Mouse (Mus musculus) ES-E14 (cell line): ENCODE results near the gene Zc3h4. TPM values are rescaled to one million over a fixed set of nuclear protein-coding genes. Genes with fewer than 3 reads are reported as not detected.

Source experiments
- DNase-seq: peaks from one replicate; pipeline ENCODE4 v3.0.0-alpha.2; 2013; ENCODE audit warnings: low read depth, low spot score
- H3K27ac ChIP-seq: 2 replicates; pipeline ENCODE4 v1.5.1; 2012; ENCODE audit warnings: low read depth, mild to moderate bottlenecking, low read length, moderate library complexity, mixed read lengths; ENCODE audit not compliant: poor library complexity, insufficient read depth, severe bottlenecking
- H3K36me3 ChIP-seq: 2 replicates; pipeline ENCODE4 v1.6.1; 2012; ENCODE audit warnings: mild to moderate bottlenecking, low read length, moderate library complexity, mixed read lengths; ENCODE audit not compliant: control insufficient read depth, poor library complexity, insufficient read depth, severe bottlenecking
- H3K4me1 ChIP-seq, 2 experiments: fragments of 150-350 bp in 1 of 2; sonication (generic) in 1 of 2; 2 replicates each; pipeline ENCODE4 v1.6.1; 2012; ENCODE audit warnings: low read length in 2 of 2, mild to moderate bottlenecking in 1 of 2, mixed read lengths in 1 of 2; ENCODE audit not compliant: control insufficient read depth in 2 of 2, insufficient read depth in 2 of 2, poor library complexity in 1 of 2
- H3K4me3 ChIP-seq, 2 experiments: fragments of 150-350 bp in 1 of 2; sonication (generic) in 1 of 2; 2 replicates each; pipeline ENCODE4 v1.5.1; 2012; ENCODE audit warnings: low read length in 2 of 2, low read depth in 1 of 2, mild to moderate bottlenecking in 1 of 2, mixed read lengths in 1 of 2; ENCODE audit not compliant: insufficient read depth in 1 of 2, poor library complexity in 1 of 2, severe bottlenecking in 1 of 2
- H3K9ac ChIP-seq: 2 replicates; pipeline ENCODE4 v1.6.1; 2012; ENCODE audit warnings: low read depth, mild to moderate bottlenecking, low read length, mixed read lengths; ENCODE audit not compliant: poor library complexity, insufficient read depth, severe bottlenecking
- H3K9me3 ChIP-seq: fragments of 150-350 bp; sonication (generic); 2 replicates; pipeline ENCODE4 v1.6.1; 2012; ENCODE audit warnings: low read depth, mild to moderate bottlenecking, low read length; ENCODE audit not compliant: control insufficient read depth, insufficient read depth
- CHD2 ChIP-seq: IDR thresholded peaks from 2 replicates; pipeline ENCODE4 v1.6.1; 2014; ENCODE audit warnings: mild to moderate bottlenecking, low read depth, low read length, inconsistent platforms
- HCFC1 ChIP-seq: IDR thresholded peaks from 2 replicates; pipeline ENCODE4 v1.6.1; 2012; ENCODE audit warnings: low read length, inconsistent platforms, borderline replicate concordance; ENCODE audit not compliant: insufficient read depth
- MAFK ChIP-seq: IDR thresholded peaks from 2 replicates; pipeline ENCODE4 v1.6.1; 2014; ENCODE audit warnings: mild to moderate bottlenecking, low read depth, low read length, inconsistent platforms; ENCODE audit not compliant: insufficient read depth
- ZC3H11A ChIP-seq: IDR thresholded peaks from 2 replicates; pipeline ENCODE4 v1.6.1; 2012; ENCODE audit warnings: low read depth, mild to moderate bottlenecking, inconsistent platforms, low read length, borderline replicate concordance
- ZNF384 ChIP-seq: IDR thresholded peaks from 2 replicates; pipeline ENCODE4 v1.6.1; 2012; ENCODE audit warnings: low read depth, low read length, inconsistent platforms
- in situ Hi-C, 2 experiments: fragments of 600-800 bp; cut with MboI; formaldehyde crosslinking; loops; one replicate each; pipeline ENCODE4 v1.15.1; 2025; ENCODE audit warnings: low sequenced_read_pairs in 2 of 2, inconsistent platforms in 1 of 2; ENCODE audit not compliant: unreplicated experiment in 2 of 2
- total RNA-seq: library from RNA; depleted of rRNA; stranded (reverse); fragments of 300-350 nt; gene quantifications from 2 replicates; pipeline ENCODE4 v1.2.3, GENCODE M21; 2012

The Zc3h4 gene
- total RNA-seq, 1 experiment: 43.7 TPM

DNA sequence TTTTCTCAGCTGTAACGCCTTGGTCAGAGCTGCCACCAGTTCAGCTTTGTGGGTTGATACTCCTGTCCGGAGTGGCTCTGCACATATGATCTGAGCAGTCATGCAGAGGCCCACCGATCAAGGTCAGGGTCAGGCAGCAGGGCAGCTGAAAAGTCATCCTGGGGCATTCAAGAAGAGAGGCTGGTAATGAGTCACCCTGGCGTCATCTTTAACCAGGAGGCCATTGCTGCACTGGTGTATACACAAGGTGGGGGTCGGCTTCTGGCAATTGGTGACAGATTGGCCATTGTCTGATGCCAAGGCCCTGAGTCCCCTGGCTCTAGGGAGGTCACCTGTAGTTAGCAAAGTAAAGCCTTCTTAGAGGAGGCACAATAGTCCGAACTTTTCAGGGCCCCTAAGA is 50.9 kb downstream of the Zc3h4 start:
- H3K4me1 ChIP-seq: peaks cover 2 to 8% of the 10 kb centered on the region in 2 experiments; a peak in 3 of 4 replicates
- DNase-seq: no peak
- in situ Hi-C loops: no loop called here
- H3K9ac ChIP-seq: no peak overlapping the region
- H3K4me3 ChIP-seq: no peak overlapping the region
- peaks cover 3% of the 10 kb centered on the region; the same call in 1 of the 2 replicates for H3K36me3 ChIP-seq
- TF ChIP-seq HCFC1 (no peak), ZNF384 (no peak), ZC3H11A (no peak), MAFK (no peak), CHD2 (no peak)
- no peak overlapping the region for H3K27ac ChIP-seq
- no peaks in the 10 kb centered on the region for H3K9me3 ChIP-seq

- Histone ChIP-seq H3K4me1 (peaks cover 2 to 8% of the 10 kb centered on the region in 2 experiments; a peak in 3 of 4 replicates), H3K9me3 (no peaks in the 10 kb centered on the region), H3K36me3 (peaks cover 3% of the 10 kb centered on the region; the same call in 1 of the 2 replicates), H3K27ac (no peak within 1 kb of the TSS), H3K4me3 (peak within 1 kb of the TSS; percentile 88 to 93), H3K9ac (peak within 1 kb of the TSS; percentile 75)
- no peak for TF ChIP-seq ZC3H11A
- TF ChIP-seq ZNF384: no peak
- peak; percentile 98 for TF ChIP-seq HCFC1
- TF ChIP-seq CHD2: peak; percentile 90
- in situ Hi-C loops: no loop called here
- peak; percentile 80 for DNase-seq
Observed at GRCm38 (mm10) chr7:16452587-16453073, 51.9 kb downstream of the Zc3h4 start, which contains the start of gene Tmem160. Tmem160 (plus strand) TSS chr7:16452779.

GRCm38 (mm10) chr7:16453118-16453711 is 52.5 kb downstream of the Zc3h4 start:
- peak; percentile 68 for DNase-seq
- Histone ChIP-seq H3K4me3 (peak overlapping the region; percentile 88 to 93), H3K4me1 (peaks cover 2 to 8% of the 10 kb centered on the region in 2 experiments; a peak in 3 of 4 replicates), H3K27ac (no peak overlapping the region), H3K36me3 (peaks cover 3% of the 10 kb centered on the region; the same call in 1 of the 2 replicates), H3K9me3 (no peaks in the 10 kb centered on the region), H3K9ac (peak overlapping the region; percentile 75)
- TF ChIP-seq HCFC1 (no peak; the same call in 1 of the 2 replicates), ZNF384 (no peak), CHD2 (no peak; the same call in 1 of the 2 replicates), MAFK (no peak), ZC3H11A (no peak)
- in situ Hi-C loops: no loop called here

DNA sequence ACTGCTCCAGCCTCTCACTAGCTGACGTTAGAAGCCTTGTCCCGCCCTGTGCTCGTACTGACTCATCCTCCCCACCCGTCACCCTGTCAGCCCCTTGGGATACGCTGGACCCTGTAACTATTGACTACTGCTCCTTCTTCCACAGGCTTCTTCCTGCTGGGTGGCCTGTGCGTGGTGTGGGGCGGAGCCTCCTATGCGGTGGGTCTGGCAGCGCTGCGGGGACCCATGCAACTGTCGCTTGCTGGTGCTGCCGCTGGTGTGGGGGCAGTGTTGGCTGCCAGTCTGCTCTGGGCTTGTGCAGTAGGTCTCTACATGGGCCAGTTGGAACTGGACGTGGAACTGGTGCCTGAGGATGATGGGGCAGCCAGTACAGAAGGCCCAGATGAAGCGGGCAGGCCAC is 54.3 kb downstream of the Zc3h4 start:
- in situ Hi-C loops: no loop called here
- no peaks in the 10 kb centered on the region for H3K9me3 ChIP-seq
- peaks cover 2 to 8% of the 10 kb centered on the region in 2 experiments; a peak in 3 of 4 replicates for H3K4me1 ChIP-seq
- H3K27ac ChIP-seq: no peak overlapping the region
- H3K4me3 ChIP-seq: no peak overlapping the region
- no peak for DNase-seq
- TF ChIP-seq MAFK (no peak), ZC3H11A (no peak), ZNF384 (no peak), CHD2 (no peak), HCFC1 (no peak)
- no peak overlapping the region for H3K9ac ChIP-seq
- H3K36me3 ChIP-seq: peaks cover 3% of the 10 kb centered on the region; the same call in 1 of the 2 replicates
